Mouse (Mus musculus) G1E (cell line): ENCODE results near the gene C1qa.
A peak's percentile ranks its signal among the peaks of the same experiment; 100 is the strongest.

Experiments
- CTCF ChIP-seq: IDR thresholded peaks from 2 replicates; pipeline ENCODE4 v1.5.1; 2012; ENCODE audit warnings: low read depth, low read length, inconsistent platforms, mixed read lengths
- GATA1 ChIP-seq: IDR thresholded peaks from 2 replicates; pipeline ENCODE4 v1.6.1; 2012; ENCODE audit warnings: borderline replicate concordance, low read length, inconsistent platforms, mixed read lengths

GRCm38 (mm10) chr4:136907033-136907432 lies 8.4 kb upstream of the C1qa start:
- TF ChIP-seq CTCF (peak; percentile 61), GATA1 (no peak)
